Mouse (Mus musculus): Measurements from ENCODE around the gene Zfp318.

DNA sequence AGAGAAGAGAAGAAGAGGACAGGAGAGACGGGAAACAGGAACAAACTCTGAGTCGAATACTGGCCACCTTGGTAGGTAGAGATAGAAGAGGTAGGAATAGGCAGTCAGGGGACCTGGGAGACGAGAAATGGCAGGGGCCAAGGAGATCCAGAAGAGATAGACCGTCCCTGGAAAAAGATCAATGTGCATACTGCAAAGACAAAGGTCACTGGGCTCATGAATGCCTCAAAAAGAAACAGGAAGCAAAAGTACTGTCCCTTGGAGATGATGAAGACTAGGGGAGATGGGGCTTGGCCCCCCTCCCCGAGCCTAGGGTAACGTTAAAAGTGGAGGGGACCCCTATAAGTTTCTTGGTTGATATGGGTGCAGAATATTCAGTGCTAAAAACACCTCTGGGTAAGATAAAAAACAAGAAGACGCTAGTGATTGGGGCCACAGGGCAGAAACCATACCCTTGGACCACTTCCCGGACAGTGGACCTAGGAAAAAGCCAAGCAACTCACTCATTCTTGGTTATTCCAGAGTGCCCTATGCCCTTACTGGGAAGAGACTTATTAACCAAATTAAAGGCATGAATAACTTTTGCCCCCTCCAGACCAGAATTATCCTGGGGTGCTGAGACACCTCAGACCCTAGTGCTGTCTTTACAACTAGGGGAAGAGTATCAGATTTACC is 32.4 kb upstream of the Zfp318 start:
- TF ChIP-seq POLR2A (IDR thresholded peaks at IDR 0.05; ENCODE audit: control insufficient read depth, extremely low read depth, insufficient read depth, low read length, poor library complexity) (no peak), CTCF (IDR thresholded peaks at IDR 0.05; ENCODE audit: borderline replicate concordance, control insufficient read depth, extremely low read depth, insufficient read depth, low read length, poor library complexity) (no peak)

Measured in thymus, adult 2 months (tissue).